Mouse (Mus musculus): ENCODE data around the gene Pik3ip1. TPM values are rescaled to one million over a fixed set of nuclear protein-coding genes. Genes with fewer than 3 reads are reported as not detected.

The Pik3ip1 gene
- total RNA-seq, 2 experiments from 2014 or later = 41.6 to 46.5 TPM

DNA sequence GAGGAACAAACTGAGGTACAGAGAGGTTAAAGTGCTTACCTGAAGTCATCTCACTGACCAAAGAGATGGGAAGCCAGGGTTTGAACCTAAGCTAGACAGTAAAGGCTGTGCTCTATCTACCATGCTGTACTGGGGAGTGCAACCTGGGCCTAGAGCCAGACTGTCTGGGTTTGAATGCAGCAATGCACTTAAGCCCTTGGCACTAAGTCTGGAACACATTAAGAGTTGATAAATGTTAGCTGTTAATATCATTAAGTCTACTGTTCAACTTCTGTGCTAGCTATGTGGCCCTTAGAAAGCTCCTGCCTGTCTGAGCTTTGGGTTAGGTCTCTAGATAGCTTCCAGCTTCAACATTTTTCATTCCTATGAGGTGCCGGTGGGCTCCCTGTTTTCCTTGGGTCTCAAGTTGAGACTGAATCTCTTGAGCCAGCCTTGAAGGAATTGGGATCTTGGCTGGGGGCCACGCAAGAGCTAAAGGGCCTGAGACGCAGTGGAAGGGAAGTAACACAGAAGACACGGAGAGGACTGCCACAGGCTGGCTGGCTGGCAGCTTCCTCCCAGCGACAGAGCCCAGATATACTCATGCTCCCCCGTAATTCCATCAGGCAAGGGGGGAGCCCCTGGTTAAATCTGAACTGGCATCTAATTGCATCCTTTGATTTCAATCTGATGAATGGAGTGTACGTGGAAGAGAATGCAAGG lies 43.5 kb downstream of the Pik3ip1 start:
- peak; percentile 14 to 26 for DNase-seq (ENCODE audit: low spot score in 2 of 2)

DNA sequence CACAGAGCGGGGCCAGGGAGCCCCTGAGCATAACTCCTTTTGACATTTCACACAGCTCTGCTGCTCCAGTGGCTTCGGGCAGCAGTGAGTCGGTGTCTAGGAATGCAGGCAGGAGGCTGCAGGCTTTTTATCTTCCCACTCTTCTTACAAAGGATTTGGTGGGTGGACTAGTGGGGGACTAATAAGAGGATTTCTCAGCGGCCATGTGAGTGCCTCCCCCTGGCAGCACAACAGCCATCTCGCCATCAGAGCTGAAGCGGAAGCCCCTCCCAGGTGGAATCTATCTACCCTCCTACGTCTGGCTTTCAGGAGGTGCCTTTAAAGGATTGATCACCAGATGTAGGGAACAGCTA lies 44.1 kb downstream of the Pik3ip1 start:
- DNase-seq (ENCODE audit: low spot score in 2 of 2) = no peak

- no peak for DNase-seq (ENCODE audit: low spot score in 2 of 2)
Measured at GRCm38 (mm10) chr11:3374741-3375140, 44.5 kb downstream of the Pik3ip1 start.

GRCm38 (mm10) chr11:3379427-3379826 lies 49.2 kb downstream of the Pik3ip1 start:
- no peak for DNase-seq (ENCODE audit: low spot score in 2 of 2)

GRCm38 (mm10) chr11:3381148-3381814 lies 51.1 kb downstream of the Pik3ip1 start:
- no peak for DNase-seq (ENCODE audit: low spot score in 2 of 2)

GRCm38 (mm10) chr11:3382602-3383594 lies 52.7 kb downstream of the Pik3ip1 start:
- DNase-seq (ENCODE audit: low spot score in 2 of 2) = no peak

DNA sequence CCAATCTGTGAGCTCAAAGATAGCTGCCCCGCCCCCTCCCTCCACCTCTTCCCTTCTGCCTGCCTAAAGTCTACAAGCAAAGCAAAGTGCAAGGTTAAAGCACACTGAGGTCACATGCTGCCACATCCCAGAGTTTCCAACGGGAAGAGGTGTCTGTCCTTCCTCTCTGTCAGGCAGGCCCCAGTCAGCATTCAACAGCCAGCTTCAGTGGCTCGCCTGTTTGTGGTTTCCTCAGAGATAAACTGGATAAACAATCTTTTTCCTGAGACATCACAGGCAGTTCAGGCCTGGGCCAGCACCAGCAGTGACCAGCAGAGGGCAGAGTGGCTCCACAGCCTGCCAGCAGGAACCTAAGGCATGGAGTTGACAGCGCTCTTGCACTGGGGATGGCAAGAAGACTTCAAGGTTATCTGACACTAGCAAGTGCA lies 56.8 kb downstream of the Pik3ip1 start:
- peak; percentile 80 to 93 for DNase-seq (ENCODE audit: low spot score in 2 of 2)

- no peak for DNase-seq (ENCODE audit: low spot score in 2 of 2)
Measured at GRCm38 (mm10) chr11:3387482-3388196, 57.4 kb downstream of the Pik3ip1 start.

DNA sequence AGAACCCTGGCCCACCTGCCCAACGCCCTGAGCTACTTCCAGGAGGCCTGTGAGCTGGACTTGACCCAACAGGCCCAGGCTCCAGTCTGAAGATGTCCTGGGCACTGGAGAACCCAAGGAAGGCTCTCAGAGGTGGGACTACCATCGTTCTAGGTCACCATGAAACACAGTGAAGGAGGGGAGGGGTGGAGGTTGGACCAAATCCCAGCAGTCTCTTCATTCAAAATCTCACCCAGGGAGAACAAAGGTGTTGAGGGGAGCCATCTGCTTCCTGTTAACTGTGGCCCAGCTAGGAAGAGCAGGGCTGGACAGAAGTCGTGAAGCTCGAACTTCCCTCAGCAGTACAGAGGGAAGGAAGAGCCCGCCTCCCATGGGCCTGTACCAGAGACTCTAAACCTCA lies 59.8 kb downstream of the Pik3ip1 start:
- no peak for DNase-seq (ENCODE audit: low spot score in 2 of 2)

DNA sequence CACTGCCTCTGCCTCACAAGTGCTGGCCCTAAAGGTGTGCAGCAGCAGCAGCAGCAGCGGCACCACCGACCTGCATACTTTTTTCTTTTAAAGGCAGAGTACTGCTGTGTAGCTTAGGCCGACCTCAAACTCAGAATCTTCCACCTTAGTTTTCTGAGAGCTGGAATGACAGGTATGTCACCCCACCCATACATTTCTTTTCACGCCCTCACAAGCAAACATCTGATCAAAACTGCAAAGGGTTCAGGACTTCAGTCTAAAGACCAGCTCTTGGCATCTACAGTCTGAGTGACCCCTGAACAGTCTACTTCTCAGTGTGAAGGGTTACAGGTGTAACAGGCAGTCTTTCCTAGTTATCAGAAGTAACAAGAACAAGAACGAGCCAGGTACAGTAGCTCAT lies 60.6 kb downstream of the Pik3ip1 start:
- no peak for DNase-seq (ENCODE audit: low spot score in 2 of 2)

DNA sequence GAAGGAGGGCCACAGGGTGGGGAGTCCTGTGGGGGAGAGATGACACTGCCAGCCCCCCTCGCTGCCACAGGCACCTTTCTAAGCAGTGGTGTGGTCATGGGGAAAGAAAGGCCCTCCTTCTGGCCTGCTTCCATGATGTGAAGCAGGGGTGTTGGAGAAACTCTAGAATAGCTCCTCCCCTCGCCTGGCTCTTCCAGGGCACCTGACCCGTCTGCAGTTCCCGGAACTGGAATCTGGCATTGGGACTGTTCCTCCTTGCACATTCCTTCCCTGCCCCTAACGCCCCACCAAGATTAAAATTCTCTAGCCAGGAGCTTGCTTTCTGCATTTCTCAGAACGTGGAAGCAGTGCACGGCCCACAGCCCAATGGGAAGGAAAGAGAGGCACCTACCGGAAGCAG lies 62.3 kb downstream of the Pik3ip1 start:
- DNase-seq (ENCODE audit: low spot score in 2 of 2) = no peak

Other genes with a start within 250 kb of the Pik3ip1 start
- 10 to 100 TPM; 53.9 to 67.2 TPM for gene Sfi1, start 136.9 kb upstream of the Pik3ip1 start, total RNA-seq (2021)
- 10 to 100 TPM; 61.8 to 75.5 TPM for gene Eif4enif1, start 128.0 kb upstream of the Pik3ip1 start, total RNA-seq (2021)
- 10 to 100 TPM; 92.5 to 93.4 TPM for gene Drg1, start 64.0 kb upstream of the Pik3ip1 start, total RNA-seq (2021)
- gene Patz1, start 41.5 kb upstream of the Pik3ip1 start, total RNA-seq (2021) = 10 to 100 TPM; 50.6 to 51.5 TPM
- 10 to 100 TPM; 90.1 to 97.5 TPM for gene Limk2, start 78.8 kb downstream of the Pik3ip1 start, total RNA-seq (2021)
- gene Rnf185, start 122.0 kb downstream of the Pik3ip1 start, total RNA-seq (2021) = 10 to 100 TPM; 30.2 to 32.2 TPM
- gene Pla2g3, start 157.9 kb downstream of the Pik3ip1 start, total RNA-seq (2021) = 1 to 10 TPM; 2.3 to 2.9 TPM
- 10 to 100 TPM; 79.2 to 82.5 TPM for gene Inpp5j, start 174.4 kb downstream of the Pik3ip1 start, total RNA-seq (2021)
- 100 to 1,000 TPM; 194 to 199 TPM for gene Selenom, start 184.3 kb downstream of the Pik3ip1 start, total RNA-seq (2021)
- gene Smtn, start 210.2 kb downstream of the Pik3ip1 start, total RNA-seq (2021) = 1 to 10 TPM; 7.7 to 8.2 TPM